Mouse (Mus musculus) liver, embryonic 11.5 days (tissue): ENCODE measurements around the gene Fam131b. TPM values are rescaled to one million over a fixed set of nuclear protein-coding genes. Genes with fewer than 3 reads are reported as not detected.
A peak's percentile ranks its signal among the peaks of the same experiment; 100 is the strongest.

ENCODE experiments used
- ATAC-seq: fragments of 200-750 bp; cut with Nextera tagmentation; replicated peaks from 2 replicates; pipeline ENCODE4 v1.8.0; 2017; ENCODE audit warnings: moderate number of reproducible peaks, mild to moderate bottlenecking, moderate TSS enrichment, moderate library complexity; ENCODE audit not compliant: low FRiP score
- DNase-seq: peaks from one replicate; pipeline ENCODE4 v3.0.0-alpha.2; 2017; ENCODE audit warnings: low spot score
- H3K27ac ChIP-seq: fragments of 300-500 bp; sonication (generic); 2 replicates; pipeline ENCODE4 v1.5.1; 2014; ENCODE audit warnings: mild to moderate bottlenecking, low read depth, low read length, control low read depth
- H3K27me3 ChIP-seq: fragments of 300-500 bp; sonication (generic); replicated peaks from 2 replicates; pipeline ENCODE4 v1.6.1; 2014; ENCODE audit warnings: low read length, mixed read lengths; ENCODE audit not compliant: control insufficient read depth, insufficient read depth
- H3K36me3 ChIP-seq: fragments of 300-500 bp; sonication (generic); 2 replicates; pipeline ENCODE4 v1.6.1; 2014; ENCODE audit warnings: mild to moderate bottlenecking, low read length, moderate library complexity, mixed read lengths; ENCODE audit not compliant: control insufficient read depth, insufficient read depth
- H3K4me1 ChIP-seq: fragments of 300-500 bp; sonication (generic); replicated peaks from 2 replicates; pipeline ENCODE4 v1.6.1; 2014; ENCODE audit warnings: low read length, mixed read lengths; ENCODE audit not compliant: control insufficient read depth, insufficient read depth
- H3K4me2 ChIP-seq: fragments of 300-500 bp; sonication (generic); 2 replicates; pipeline ENCODE4 v1.6.1; 2014; ENCODE audit warnings: mild to moderate bottlenecking, control low read depth, moderate library complexity
- H3K4me3 ChIP-seq: fragments of 300-500 bp; sonication (generic); 2 replicates; pipeline ENCODE4 v1.5.1; 2014; ENCODE audit warnings: low read depth, low read length, control low read depth
- H3K9ac ChIP-seq: fragments of 300-500 bp; sonication (generic); 2 replicates; pipeline ENCODE4 v1.6.1; 2014; ENCODE audit warnings: low read depth, low read length, control low read depth
- H3K9me3 ChIP-seq: fragments of 300-500 bp; sonication (generic); 2 replicates; pipeline ENCODE4 v1.6.1; 2016; ENCODE audit warnings: low read length, inconsistent platforms, mixed read lengths; ENCODE audit not compliant: control insufficient read depth
- WGBS: fragments of 180-500 bp; shearing (Covaris S2); extraction: QIAGEN DNeasy Blood & Tissue Kit; methylation state at CpG from one replicate; pipeline ENCODE4 v1.1.7; 2014; 5-methylcytosine and 5-hydroxymethylcytosine counted together
- polyA plus RNA-seq: library from polyadenylated mRNA; unstranded; fragments of >200 nt; fragmentation: Nextera tagmentation; extraction: Ambion mirVana; gene quantifications from 2 replicates; pipeline ENCODE4 v1.2.1, GENCODE M21; 2014

Fam131b gene
- polyA plus RNA-seq, 1 experiment from 2014 or later = 0.08 TPM

- Histone ChIP-seq H3K27ac (no peak overlapping the region), H3K27me3 (peaks cover 46% of the 10 kb centered on the region), H3K4me3 (no peak overlapping the region; the same call in 1 of the 2 replicates), H3K4me2 (peak overlapping the region; percentile 60), H3K4me1 (peaks cover 6% of the 10 kb centered on the region; the same call in 1 of the 2 replicates), H3K9ac (no peak overlapping the region), H3K36me3 (no peaks in the 10 kb centered on the region), H3K9me3 (no peaks in the 10 kb centered on the region)
- ATAC-seq = no peak
- DNase-seq = peak; percentile 75
- WGBS = 4% methylated on average over 7 of the region's 7 CpGs
Observed at GRCm38 (mm10) chr6:42325268-42325609, 796 bp upstream of the Fam131b start.

- peaks cover 46% of the 10 kb centered on the region for H3K27me3 ChIP-seq
- H3K4me3 ChIP-seq = peak overlapping the region; percentile 41
- H3K36me3 ChIP-seq = no peaks in the 10 kb centered on the region
- DNase-seq (peak; percentile 45), ATAC-seq (peak; percentile 41; the same call in 1 of the 2 replicates)
- H3K27ac ChIP-seq = no peak overlapping the region
- H3K9ac ChIP-seq = no peak overlapping the region
- H3K9me3 ChIP-seq = no peaks in the 10 kb centered on the region
- WGBS = under 1% methylated on average over 31 of the region's 32 CpGs
- peak overlapping the region; percentile 60 for H3K4me2 ChIP-seq
- peaks cover 6% of the 10 kb centered on the region; the same call in 1 of the 2 replicates for H3K4me1 ChIP-seq
Observed at GRCm38 (mm10) chr6:42324067-42324481, 369 bp downstream of the Fam131b start.

- no peak for ATAC-seq
Observed at GRCm38 (mm10) chr6:42323371-42324066, 924 bp downstream of the Fam131b start.

GRCm38 (mm10) chr6:42318293-42318692, 6.2 kb downstream of the Fam131b start:
- Histone ChIP-seq H3K4me3 (no peak overlapping the region), H3K36me3 (no peaks in the 10 kb centered on the region), H3K4me1 (no peaks in the 10 kb centered on the region), H3K27ac (no peak overlapping the region), H3K27me3 (peaks cover 24% of the 10 kb centered on the region), H3K9me3 (no peaks in the 10 kb centered on the region), H3K4me2 (no peak overlapping the region), H3K9ac (no peak overlapping the region)
- ATAC-seq = no peak
- no peak for DNase-seq
- WGBS = 67% methylated on average over 4 of the region's 4 CpGs

More at GRCm38 (mm10) chr6:42323371-42324066, 924 bp downstream of the Fam131b start:
- Histone ChIP-seq H3K36me3 (no peaks in the 10 kb centered on the region), H3K4me2 (peak overlapping the region; percentile 60), H3K4me3 (peak overlapping the region; percentile 41), H3K4me1 (peaks cover 5% of the 10 kb centered on the region; the same call in 1 of the 2 replicates), H3K9ac (no peak overlapping the region), H3K27me3 (peaks cover 46% of the 10 kb centered on the region), H3K27ac (no peak overlapping the region), H3K9me3 (no peaks in the 10 kb centered on the region)
- DNase-seq = no peak
- WGBS = 3% methylated on average over 28 of the region's 28 CpGs

- Histone ChIP-seq H3K27me3 (no peaks in the 10 kb centered on the region), H3K4me3 (no peak overlapping the region), H3K4me2 (no peak overlapping the region), H3K4me1 (no peaks in the 10 kb centered on the region), H3K9me3 (no peaks in the 10 kb centered on the region), H3K36me3 (no peaks in the 10 kb centered on the region), H3K27ac (no peak overlapping the region), H3K9ac (no peak overlapping the region)
- 66% methylated on average over 2 of the region's 2 CpGs for WGBS
- DNase-seq (no peak), ATAC-seq (no peak)
Observed at GRCm38 (mm10) chr6:42310427-42311053, 13.9 kb downstream of the Fam131b start.

- no peak overlapping the region for H3K9ac ChIP-seq
- no peaks in the 10 kb centered on the region for H3K27me3 ChIP-seq
- 42% methylated on average over 8 of the region's 8 CpGs for WGBS
- no peak overlapping the region for H3K4me2 ChIP-seq
- DNase-seq (no peak), ATAC-seq (no peak)
- H3K4me3 ChIP-seq = no peak overlapping the region
- H3K9me3 ChIP-seq = no peaks in the 10 kb centered on the region
- no peaks in the 10 kb centered on the region for H3K4me1 ChIP-seq
- no peak overlapping the region for H3K27ac ChIP-seq
- H3K36me3 ChIP-seq = no peaks in the 10 kb centered on the region
Observed at GRCm38 (mm10) chr6:42309816-42310378, 14.5 kb downstream of the Fam131b start.

- H3K4me1 ChIP-seq = no peaks in the 10 kb centered on the region
- H3K27ac ChIP-seq = no peak overlapping the region
- no peak overlapping the region for H3K9ac ChIP-seq
- no peaks in the 10 kb centered on the region for H3K9me3 ChIP-seq
- H3K4me3 ChIP-seq = no peak overlapping the region
- WGBS = 65% methylated on average over 5 of the region's 5 CpGs
- DNase-seq (no peak), ATAC-seq (no peak)
- H3K36me3 ChIP-seq = no peaks in the 10 kb centered on the region; the same call in 1 of the 2 replicates
- no peaks in the 10 kb centered on the region for H3K27me3 ChIP-seq
- H3K4me2 ChIP-seq = no peak overlapping the region
Observed at GRCm38 (mm10) chr6:42299362-42299761, 25.1 kb downstream of the Fam131b start.

GRCm38 (mm10) chr6:42295549-42296094, 28.8 kb downstream of the Fam131b start:
- WGBS = 73% methylated on average over 3 of the region's 3 CpGs
- H3K4me3 ChIP-seq = no peak overlapping the region
- no peak for ATAC-seq

More at GRCm38 (mm10) chr6:42295549-42296094, 28.8 kb downstream of the Fam131b start:
- Histone ChIP-seq H3K9me3 (no peaks in the 10 kb centered on the region), H3K4me2 (no peak overlapping the region), H3K27ac (no peak overlapping the region), H3K9ac (no peak overlapping the region), H3K27me3 (no peaks in the 10 kb centered on the region), H3K36me3 (no peaks in the 10 kb centered on the region), H3K4me1 (no peaks in the 10 kb centered on the region)
- no peak for DNase-seq
